Mouse (Mus musculus): Measurements from ENCODE around the gene Nr0b1.

Nr0b1 gene

GRCm38 (mm10) chrX:86191614-86192419 is at the start of gene Nr0b1:
Gene Nr0b1, plus strand, starts transcription at chrX:86191764.
- DNase-seq (ENCODE audit: low spot score in 2 of 2) = peak in 1 of 2 experiments; percentile 1

- DNase-seq (ENCODE audit: low spot score in 2 of 2) = no peak
Observed at GRCm38 (mm10) chrX:86187250-86187649, 4.3 kb upstream of the Nr0b1 start.

GRCm38 (mm10) chrX:86192420-86192994 is 943 bp downstream of the Nr0b1 start:
- no peak for DNase-seq (ENCODE audit: low spot score in 2 of 2)

- no peak for DNase-seq (ENCODE audit: low spot score in 2 of 2)
Observed at GRCm38 (mm10) chrX:86193386-86193785, 1.8 kb downstream of the Nr0b1 start.

- DNase-seq (ENCODE audit: low spot score in 2 of 2) = no peak
Observed at GRCm38 (mm10) chrX:86237246-86237645, 45.7 kb downstream of the Nr0b1 start.

Data from frontal cortex, postnatal 25 days (tissue).